Mouse (Mus musculus) adipose tissue, adult 10 weeks (tissue): ENCODE data around the gene Olfr1410. TPM values are rescaled to one million over a fixed set of nuclear protein-coding genes. Genes with fewer than 3 reads are reported as not detected.

Experiments used
- polyA plus RNA-seq: library from polyadenylated mRNA; stranded (reverse); fragments of 350-450 nt; fragmentation: Illumina TruSeq; extraction: RNeasy Lipid Tissue Mini Kit (QIAGEN cat#74804); gene quantifications from one replicate; pipeline ENCODE4 v1.2.3, GENCODE M21; 2014; ENCODE audit warnings: low read depth, low replicate concordance

The Olfr1410 gene
- polyA plus RNA-seq = not detected

GRCm38 (mm10) chr1:92605482-92605881 lies at the start of gene Olfr1410:
Gene Olfr1410 (plus strand): TSS chr1:92605782.

GRCm38 (mm10) chr1:92571022-92571421 lies 34.6 kb upstream of the Olfr1410 start, which contains the start of gene Olfr1413:
Gene Olfr1413 (plus strand): TSS chr1:92571322.

GRCm38 (mm10) chr1:92585479-92585878 lies 20.1 kb upstream of the Olfr1410 start, which contains the start of gene Olfr1412:
Gene Olfr1412 (plus strand): TSS chr1:92585779.

DNA sequence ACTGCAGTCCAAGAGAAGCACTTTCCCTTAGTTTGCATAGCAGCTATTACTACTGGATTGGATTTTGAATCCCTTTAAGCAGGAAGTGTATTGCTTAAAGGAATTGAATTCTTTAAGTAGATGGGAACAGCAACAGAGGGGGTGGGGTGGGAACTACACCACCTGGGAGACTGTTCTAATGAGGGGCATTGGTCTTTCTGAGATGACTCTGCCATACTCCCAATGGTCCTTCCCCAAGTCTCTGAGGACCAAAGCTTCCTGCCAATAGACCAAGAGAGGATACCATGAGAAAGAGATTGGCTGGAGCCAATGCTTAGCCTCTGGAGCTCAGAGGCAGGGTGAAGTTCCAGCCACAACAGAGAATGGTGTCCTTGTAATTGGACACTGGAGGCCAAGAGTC lies 11.5 kb upstream of the Olfr1410 start, which contains the start of gene Olfr1411:
Olfr1411 (plus strand) TSS at position 301 of the 400 bp plus-strand sequence.

GRCm38 (mm10) chr1:92617488-92617887 lies 11.9 kb downstream of the Olfr1410 start, which contains the start of gene Olfr12:
Gene Olfr12 (plus strand): TSS chr1:92617788.

GRCm38 (mm10) chr1:92641514-92642272 lies 36.1 kb downstream of the Olfr1410 start, which contains the start of gene Cops9:
Gene Cops9 (minus strand): TSS chr1:92641985.

DNA sequence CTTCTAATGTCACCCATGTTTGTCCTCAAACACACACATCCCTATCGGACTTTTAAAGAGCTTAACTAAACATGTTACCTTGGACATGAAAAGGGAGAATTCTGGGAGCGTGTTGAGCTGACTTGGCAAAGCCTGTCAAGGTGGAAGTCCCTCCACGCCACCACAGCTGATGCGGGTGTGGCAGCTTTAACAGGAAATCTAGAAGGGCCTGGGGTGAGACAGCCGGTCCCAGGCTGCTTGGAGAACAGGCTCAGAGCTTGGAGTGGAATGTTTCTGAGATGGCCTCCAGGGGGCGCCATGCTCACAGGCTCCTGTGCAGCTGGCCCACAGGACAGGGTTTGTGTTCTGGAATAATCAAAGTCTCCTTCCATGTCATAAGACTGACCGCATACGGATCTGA lies 43.1 kb downstream of the Olfr1410 start, which contains the start of gene Otos:
Otos (minus strand) TSS at position 169 of the 400 bp plus-strand sequence.

Other genes with a start within 250 kb of the Olfr1410 start
- 98.5 TPM for gene Ndufa10, start 131.9 kb upstream of the Olfr1410 start, polyA plus RNA-seq
- not detected for gene Olfr1416, start 120.7 kb upstream of the Olfr1410 start, polyA plus RNA-seq
- not detected for gene Olfr1415, start 109.7 kb upstream of the Olfr1410 start, polyA plus RNA-seq
- 0.63 TPM for gene Olfr1414, start 87.1 kb upstream of the Olfr1410 start, polyA plus RNA-seq
- gene Olfr1413, start 34.5 kb upstream of the Olfr1410 start, polyA plus RNA-seq = not detected
- not detected for gene Olfr1412, start 20.0 kb upstream of the Olfr1410 start, polyA plus RNA-seq
- not detected for gene Olfr1411, start 11.4 kb upstream of the Olfr1410 start, polyA plus RNA-seq
- not detected for gene Olfr12, start 12.0 kb downstream of the Olfr1410 start, polyA plus RNA-seq
- gene Cops9, start 36.2 kb downstream of the Olfr1410 start, polyA plus RNA-seq = 327 TPM
- gene Otos, start 43.1 kb downstream of the Olfr1410 start, polyA plus RNA-seq = not detected
- 36.2 TPM for gene Gpc1, start 225.9 kb downstream of the Olfr1410 start, polyA plus RNA-seq